Mouse (Mus musculus) olfactory bulb, adult 2 months (tissue): ENCODE results near the gene Tenm3. TPM values are rescaled to one million over a fixed set of nuclear protein-coding genes. Genes with fewer than 3 reads are reported as not detected.

ENCODE experiments used
- H3K27ac ChIP-seq: fragments of 200-500 bp; 2 replicates; pipeline ENCODE4 v1.5.1; 2012; ENCODE audit warnings: low read depth, low read length; ENCODE audit not compliant: insufficient read depth
- H3K4me1 ChIP-seq: fragments of 200-500 bp; 2 replicates; pipeline ENCODE4 v1.6.1; 2012; ENCODE audit warnings: low read length; ENCODE audit not compliant: control insufficient read depth, insufficient read depth
- H3K4me3 ChIP-seq: fragments of 200-500 bp; 2 replicates; pipeline ENCODE4 v1.5.1; 2012; ENCODE audit warnings: mild to moderate bottlenecking, low read depth, low read length, moderate library complexity; ENCODE audit not compliant: insufficient read depth
- CTCF ChIP-seq: fragments of 200-500 bp; IDR thresholded peaks from 2 replicates; pipeline ENCODE4 v1.5.1; 2012; ENCODE audit warnings: low read depth, mild to moderate bottlenecking, low read length, moderate library complexity; ENCODE audit not compliant: insufficient read depth
- POLR2A ChIP-seq: fragments of 200-500 bp; IDR thresholded peaks from 2 replicates; pipeline ENCODE4 v1.6.1; 2012; ENCODE audit warnings: mild to moderate bottlenecking, low read depth, low read length, moderate library complexity; ENCODE audit not compliant: insufficient read depth
- WGBS: fragments of 180-500 bp; shearing (Covaris S2); methylation state at CpG from one replicate; pipeline ENCODE4 v1.1.7; 2018; 5-methylcytosine and 5-hydroxymethylcytosine counted together
- polyA plus RNA-seq: library from polyadenylated mRNA; stranded (reverse); fragments of >200 nt; gene quantifications from 2 replicates; pipeline ENCODE4 v1.2.4, GENCODE M21; 2012; ENCODE audit warnings: low replicate concordance; ENCODE audit not compliant: missing spikeins, insufficient read depth, insufficient read length

Gene Tenm3
- polyA plus RNA-seq, 1 experiment: 52.2 TPM

- Histone ChIP-seq H3K27ac (no peak overlapping the region), H3K4me3 (no peak overlapping the region), H3K4me1 (no peaks in the 10 kb centered on the region)
- TF ChIP-seq POLR2A: no peak
- no peak for TF ChIP-seq CTCF
- WGBS: 72% methylated on average over 5 of the region's 5 CpGs
These were observed 24.4 kb downstream of the Tenm3 start for GRCm38 (mm10) chr8:48819348-48819747.

GRCm38 (mm10) chr8:48816941-48817340, 26.8 kb downstream of the Tenm3 start:
- Histone ChIP-seq H3K27ac (no peak overlapping the region), H3K4me3 (no peak overlapping the region), H3K4me1 (peaks cover 3% of the 10 kb centered on the region; the same call in 1 of the 2 replicates)
- TF ChIP-seq CTCF (no peak), POLR2A (no peak)
- WGBS: 82% methylated on average over 13 of the region's 13 CpGs

DNA sequence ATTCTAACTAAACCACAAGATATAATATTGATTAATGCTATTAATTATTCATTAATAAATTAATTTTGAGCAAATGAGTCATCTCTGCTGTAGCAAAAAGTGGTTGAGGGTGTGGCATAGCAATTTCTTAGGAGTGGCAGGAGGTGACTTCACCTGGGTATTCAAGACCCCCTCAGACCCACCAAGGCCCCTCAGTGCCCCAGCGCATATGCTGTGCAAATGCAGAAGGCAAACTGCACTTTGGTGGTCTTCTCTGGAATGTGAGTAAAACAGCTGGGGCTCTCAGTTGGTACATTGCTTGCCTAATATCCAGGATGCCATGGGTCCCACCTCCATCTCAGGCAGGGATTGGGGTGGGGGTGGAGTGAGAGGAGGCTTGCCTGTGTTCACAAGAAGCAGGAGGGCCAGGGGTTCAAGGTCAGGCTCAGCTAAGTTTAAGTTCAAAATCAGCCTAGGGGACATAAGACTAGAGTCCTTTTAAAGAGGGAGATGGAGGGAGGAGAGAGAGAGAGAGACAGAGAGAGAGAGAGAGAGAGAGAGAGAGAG, 31.5 kb downstream of the Tenm3 start:
- TF ChIP-seq CTCF (no peak), POLR2A (no peak)
- no peak overlapping the region for H3K27ac ChIP-seq
- no peak overlapping the region for H3K4me3 ChIP-seq
- 96% methylated on average over 1 of the region's 1 CpGs for WGBS
- peaks cover 3% of the 10 kb centered on the region; the same call in 1 of the 2 replicates for H3K4me1 ChIP-seq

DNA sequence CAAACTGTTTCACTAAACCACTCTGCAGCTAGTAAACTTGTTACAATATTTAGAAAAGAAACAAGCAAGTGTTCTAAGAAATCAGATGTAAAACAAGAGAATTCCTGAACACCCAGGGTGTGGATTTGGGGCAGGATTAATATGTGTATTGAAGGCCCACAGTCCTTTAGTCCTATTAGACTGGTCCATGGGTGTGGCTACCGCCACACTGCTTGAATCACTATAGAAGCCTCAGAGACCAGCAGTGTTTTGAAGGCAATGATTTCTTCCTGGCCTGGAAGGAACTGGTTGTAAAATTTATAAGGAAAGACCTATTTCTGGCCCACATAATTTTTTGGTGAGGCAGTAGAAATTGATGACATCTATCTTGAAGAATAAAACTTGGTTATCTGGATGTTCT, 33.1 kb downstream of the Tenm3 start:
- TF ChIP-seq CTCF (no peak), POLR2A (no peak)
- H3K27ac ChIP-seq: no peak overlapping the region
- WGBS: 95% methylated on average over 1 of the region's 1 CpGs
- peaks cover 3% of the 10 kb centered on the region; the same call in 1 of the 2 replicates for H3K4me1 ChIP-seq
- no peak overlapping the region for H3K4me3 ChIP-seq

GRCm38 (mm10) chr8:48809104-48809503, 34.6 kb downstream of the Tenm3 start:
- no peak for TF ChIP-seq CTCF
- no peak for TF ChIP-seq POLR2A
- 87% methylated on average over 3 of the region's 3 CpGs for WGBS
- H3K4me1 ChIP-seq: peaks cover 3% of the 10 kb centered on the region; the same call in 1 of the 2 replicates
- H3K27ac ChIP-seq: no peak overlapping the region
- no peak overlapping the region for H3K4me3 ChIP-seq

- Histone ChIP-seq H3K4me3 (no peak overlapping the region), H3K27ac (no peak overlapping the region), H3K4me1 (0 out of 2 replicates have a peak, but pooled peaks cover 1% of the 10 kb centered on the region)
- WGBS: 77% methylated on average over 8 of the region's 8 CpGs
- TF ChIP-seq CTCF: no peak
- no peak for TF ChIP-seq POLR2A
These were observed 40.7 kb downstream of the Tenm3 start for GRCm38 (mm10) chr8:48803070-48803469.

GRCm38 (mm10) chr8:48802231-48802630, 41.5 kb downstream of the Tenm3 start:
- 87% methylated on average over 8 of the region's 8 CpGs for WGBS
- TF ChIP-seq CTCF (no peak), POLR2A (no peak)
- 0 out of 2 replicates have a peak, but pooled peaks cover 2% of the 10 kb centered on the region for H3K4me1 ChIP-seq
- H3K27ac ChIP-seq: no peak overlapping the region
- H3K4me3 ChIP-seq: no peak overlapping the region

- H3K27ac ChIP-seq: no peak overlapping the region
- TF ChIP-seq POLR2A (no peak), CTCF (no peak)
- H3K4me3 ChIP-seq: no peak overlapping the region
- 50% methylated on average over 5 of the region's 5 CpGs for WGBS
- 0 out of 2 replicates have a peak, but pooled peaks cover 2% of the 10 kb centered on the region for H3K4me1 ChIP-seq
These were observed 45.8 kb downstream of the Tenm3 start for GRCm38 (mm10) chr8:48797955-48798359.

DNA sequence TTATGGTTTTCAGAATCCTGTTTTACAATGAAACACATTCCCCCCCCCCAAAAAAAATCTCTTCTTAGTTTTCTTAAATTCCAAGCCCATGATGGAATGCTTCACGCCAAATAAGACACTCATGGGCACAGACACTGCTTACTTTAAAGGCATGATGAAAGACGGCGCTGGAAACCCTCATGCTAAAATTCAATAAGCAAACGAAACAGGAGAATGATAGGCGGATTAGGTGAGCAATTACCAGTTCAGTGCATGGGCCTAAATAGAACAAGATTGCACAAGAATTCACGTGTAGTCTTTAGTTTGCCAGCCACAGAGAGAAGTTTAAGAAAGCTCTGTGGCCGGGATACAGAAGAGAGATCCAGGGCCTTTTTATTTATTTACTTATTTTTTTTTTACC, 49.5 kb downstream of the Tenm3 start:
- Histone ChIP-seq H3K4me3 (no peak overlapping the region), H3K4me1 (0 out of 2 replicates have a peak, but pooled peaks cover 2% of the 10 kb centered on the region), H3K27ac (no peak overlapping the region)
- no peak for TF ChIP-seq CTCF
- TF ChIP-seq POLR2A: no peak
- WGBS: 84% methylated on average over 7 of the region's 7 CpGs

GRCm38 (mm10) chr8:48793729-48794128, 50.0 kb downstream of the Tenm3 start:
- TF ChIP-seq CTCF (no peak), POLR2A (no peak)
- no peak overlapping the region for H3K27ac ChIP-seq
- 62% methylated on average over 8 of the region's 8 CpGs for WGBS

More at GRCm38 (mm10) chr8:48793729-48794128, 50.0 kb downstream of the Tenm3 start:
- Histone ChIP-seq H3K4me3 (no peak overlapping the region), H3K4me1 (0 out of 2 replicates have a peak, but pooled peaks cover 2% of the 10 kb centered on the region)
